Mouse (Mus musculus) spleen, adult 2 months (tissue): ENCODE measurements around the gene Emc8.

Experiments
- CTCF ChIP-seq: fragments of 200-500 bp; IDR thresholded peaks from 2 replicates; pipeline ENCODE4 v1.5.1; 2011; ENCODE audit warnings: mild to moderate bottlenecking, inconsistent platforms; ENCODE audit not compliant: insufficient read depth, insufficient read length, insufficient replicate concordance; ENCODE audit errors: extremely low read depth
- POLR2A ChIP-seq: fragments of 200-500 bp; IDR thresholded peaks from 2 replicates; pipeline ENCODE4 v1.6.1; 2011; ENCODE audit warnings: low read depth, low read length, inconsistent platforms

DNA sequence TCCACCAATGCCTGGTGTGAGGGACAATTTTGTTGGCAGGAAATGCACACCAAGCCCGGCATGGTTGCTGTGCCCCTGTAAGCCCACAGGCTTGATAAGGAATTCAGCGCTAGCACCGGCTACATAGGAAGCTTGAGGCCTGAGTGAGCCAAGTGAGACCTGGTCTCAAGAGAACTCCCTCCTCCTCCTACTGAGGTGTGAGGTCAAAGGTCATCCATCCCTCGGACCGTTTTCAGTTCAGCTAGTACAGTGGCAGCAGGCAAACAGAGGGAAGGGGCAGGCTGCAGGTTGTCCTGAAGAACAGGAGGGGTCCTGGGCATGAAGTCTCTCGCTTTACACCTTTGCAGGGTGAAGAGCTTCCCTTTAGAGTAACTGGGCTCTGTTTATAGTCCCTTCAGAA is 37.5 kb downstream of the Emc8 start:
- TF ChIP-seq CTCF (no peak), POLR2A (no peak)
